ENCODE assay signal across 33 mouse cellular contexts in genomic region chr19:12485223-12485622, GRCm38 (mm10). TPM values are rescaled to one million over a fixed set of nuclear protein-coding genes. Genes with fewer than 3 reads are reported as not detected.
DNase-seq lines count a peak whose midpoint lies in the region; ATAC-seq and TF ChIP-seq lines count a peak whose summit lies in the region.
"Had no signal": no experiment of that assay in that cellular context is flagged by ENCODE, and none has a peak within 500 bp of the region (broad histone marks: within the 10 kb centered on the region; RNA-seq: fewer than 3 reads in every experiment).

No protein-coding gene starts in this region.

- intact Hi-C loops in left cerebral cortex, postnatal 10 days (cut with DNase I): no loop called here

- in situ Hi-C loops in ES-E14 (cut with MboI; ENCODE audit: low sequenced_read_pairs in 2 of 2, unreplicated experiment in 2 of 2): no loop called here

- no peak for ATAC-seq in hindbrain, embryonic 13.5 days (ENCODE audit: low FRiP score)
- ATAC-seq in hindbrain, embryonic 12.5 days (ENCODE audit: low FRiP score): no peak
- ATAC-seq in lung, embryonic 16.5 days (ENCODE audit: low read depth): no peak
- no peak for ATAC-seq in hindbrain, embryonic 16.5 days
- ATAC-seq: forebrain, embryonic 13.5 days; inflammation-experienced regulatory T-cells, adult 6 months; midbrain, embryonic 16.5 days had no signal

- H3K4me3 ChIP-seq in hindbrain, embryonic 13.5 days: no peak overlapping the region
- H3K4me3 ChIP-seq in hindbrain, embryonic 12.5 days: no peak overlapping the region
- no peak overlapping the region for H3K4me3 ChIP-seq in lung, embryonic 16.5 days (ENCODE audit: low read length)
- no peak overlapping the region for H3K4me3 ChIP-seq in ES-E14 (ENCODE audit: insufficient read depth in 1 of 2, low read depth in 1 of 2, low read length in 2 of 2, poor library complexity in 1 of 2, severe bottlenecking in 1 of 2)
- no peak overlapping the region for H3K4me3 ChIP-seq in hindbrain, embryonic 16.5 days (ENCODE audit: low read length)
- H3K4me3 ChIP-seq: embryonic facial prominence, embryonic 13.5 days; forebrain, embryonic 13.5 days; myocyte had no signal

- H3K27ac ChIP-seq in hindbrain, embryonic 13.5 days: peak overlapping the region; percentile 52
- H3K27ac ChIP-seq in hindbrain, embryonic 12.5 days: no peak overlapping the region
- peak overlapping the region; percentile 41; the same call in 1 of the 2 replicates for H3K27ac ChIP-seq in lung, embryonic 16.5 days (ENCODE audit: low read length)
- H3K27ac ChIP-seq in ES-E14 (ENCODE audit: insufficient read depth, low read depth, low read length, poor library complexity, severe bottlenecking): no peak overlapping the region
- peak overlapping the region; percentile 26; the same call in 1 of the 2 replicates for H3K27ac ChIP-seq in hindbrain, embryonic 16.5 days (ENCODE audit: low read depth, low read length)
- H3K27ac ChIP-seq: embryonic facial prominence, embryonic 13.5 days; forebrain, embryonic 13.5 days had no signal

- H3K9me3 ChIP-seq in hindbrain, embryonic 13.5 days: no peaks in the 10 kb centered on the region
- no peaks in the 10 kb centered on the region; the same call in 1 of the 2 replicates for H3K9me3 ChIP-seq in hindbrain, embryonic 12.5 days (replicated peaks)
- H3K9me3 ChIP-seq in lung, embryonic 16.5 days (ENCODE audit: control insufficient read depth, low read length): no peaks in the 10 kb centered on the region
- no peaks in the 10 kb centered on the region for H3K9me3 ChIP-seq in ES-E14 (ENCODE audit: control insufficient read depth, insufficient read depth, low read depth, low read length)
- no peaks in the 10 kb centered on the region for H3K9me3 ChIP-seq in hindbrain, embryonic 16.5 days (ENCODE audit: control insufficient read depth, low read length)
- H3K9me3 ChIP-seq: embryonic facial prominence, embryonic 13.5 days; forebrain, embryonic 13.5 days had no signal

- no peak overlapping the region for H3K4me2 ChIP-seq in hindbrain, embryonic 13.5 days
- no peak overlapping the region for H3K4me2 ChIP-seq in hindbrain, embryonic 12.5 days (replicated peaks)
- no peak overlapping the region for H3K4me2 ChIP-seq in lung, embryonic 16.5 days (ENCODE audit: low read depth, low read length)
- no peak overlapping the region for H3K4me2 ChIP-seq in hindbrain, embryonic 16.5 days (ENCODE audit: low read length)
- H3K4me2 ChIP-seq: embryonic facial prominence, embryonic 13.5 days; forebrain, embryonic 13.5 days; liver, embryonic 11.5 days; lung, embryonic 14.5 days had no signal

- H3K9ac ChIP-seq in hindbrain, embryonic 13.5 days: no peak overlapping the region
- H3K9ac ChIP-seq in hindbrain, embryonic 12.5 days: no peak overlapping the region
- no peak overlapping the region for H3K9ac ChIP-seq in lung, embryonic 16.5 days (ENCODE audit: low read length)
- no peak overlapping the region for H3K9ac ChIP-seq in ES-E14 (ENCODE audit: insufficient read depth, low read depth, low read length, poor library complexity, severe bottlenecking)
- no peak overlapping the region for H3K9ac ChIP-seq in hindbrain, embryonic 16.5 days (ENCODE audit: low read depth, low read length)
- H3K9ac ChIP-seq: embryonic facial prominence, embryonic 13.5 days; forebrain, embryonic 13.5 days; lung, embryonic 14.5 days had no signal

- H3K36me3 ChIP-seq in hindbrain, embryonic 13.5 days: peaks cover 62% of the 10 kb centered on the region
- H3K36me3 ChIP-seq in hindbrain, embryonic 12.5 days: peaks cover 58% of the 10 kb centered on the region
- H3K36me3 ChIP-seq in lung, embryonic 16.5 days (ENCODE audit: control insufficient read depth, insufficient read depth, low read length): peaks cover 25% of the 10 kb centered on the region
- H3K36me3 ChIP-seq in ES-E14 (ENCODE audit: control insufficient read depth, insufficient read depth, low read length, poor library complexity, severe bottlenecking): no peaks in the 10 kb centered on the region
- H3K36me3 ChIP-seq in hindbrain, embryonic 16.5 days (ENCODE audit: control insufficient read depth, insufficient read depth, low read length): peaks cover 27% of the 10 kb centered on the region

- WGBS in hindbrain, embryonic 13.5 days: 80% methylated on average over 13 of the region's 13 CpGs
- 74% methylated on average over 13 of the region's 13 CpGs for WGBS in hindbrain, embryonic 12.5 days
- 62% methylated on average over 13 of the region's 13 CpGs for WGBS in lung, embryonic 16.5 days
- WGBS in hindbrain, embryonic 16.5 days: 68% methylated on average over 13 of the region's 13 CpGs

- H3K4me1 ChIP-seq in hindbrain, embryonic 13.5 days (replicated peaks): peaks cover 47% of the 10 kb centered on the region
- peaks cover 34% of the 10 kb centered on the region for H3K4me1 ChIP-seq in hindbrain, embryonic 12.5 days
- peaks cover 52% of the 10 kb centered on the region for H3K4me1 ChIP-seq in lung, embryonic 16.5 days (replicated peaks; ENCODE audit: control insufficient read depth, insufficient read depth, low read length)
- peaks cover 0 to 23% of the 10 kb centered on the region in 2 experiments; a peak in 2 of 4 replicates for H3K4me1 ChIP-seq in ES-E14 (ENCODE audit: control insufficient read depth in 2 of 2, insufficient read depth in 2 of 2, low read length in 2 of 2, poor library complexity in 1 of 2)
- peaks cover 20% of the 10 kb centered on the region for H3K4me1 ChIP-seq in hindbrain, embryonic 16.5 days (ENCODE audit: control insufficient read depth, insufficient read depth, low read depth, low read length)

- H3K27me3 ChIP-seq in hindbrain, embryonic 13.5 days: no peaks in the 10 kb centered on the region
- no peaks in the 10 kb centered on the region for H3K27me3 ChIP-seq in hindbrain, embryonic 12.5 days
- H3K27me3 ChIP-seq in lung, embryonic 16.5 days (ENCODE audit: control insufficient read depth, insufficient read depth, low read depth, low read length): no peaks in the 10 kb centered on the region
- H3K27me3 ChIP-seq in hindbrain, embryonic 16.5 days (replicated peaks; ENCODE audit: control insufficient read depth, insufficient read depth, low read length): no peaks in the 10 kb centered on the region
- H3K27me3 ChIP-seq: embryonic facial prominence, embryonic 13.5 days; forebrain, embryonic 13.5 days had no signal

- no peak for DNase-seq in lung, adult 18-20 months
- no peak for DNase-seq in ES-E14 (ENCODE audit: low read depth, low spot score)
- DNase-seq in spleen, postnatal 10 days (ENCODE audit: low spot score in 2 of 2): no peak
- DNase-seq in left cerebral cortex, postnatal 10 days (ENCODE audit: extremely low spot score in 1 of 2, low spot score in 2 of 2): no peak
- DNase-seq: cerebellum, adult 8-10 months; cerebellum, postnatal 36 days; embryo, embryonic 11 days; kidney, adult 2 months; kidney, postnatal 10 days; right cerebral cortex, postnatal 25 days; spleen, adult 18-20 months; thymus, postnatal 36 days had no signal

TF ChIP-seq in ES-E14, 5 proteins besides CTCF, POLR2A, EP300 and RAD21:
- TF ChIP-seq CHD2 (IDR thresholded peaks at IDR 0.05; ENCODE audit: low read depth, low read length) (no peak), MAFK (IDR thresholded peaks at IDR 0.05; ENCODE audit: insufficient read depth, low read depth, low read length) (no peak), ZNF384 (IDR thresholded peaks at IDR 0.05; ENCODE audit: low read depth, low read length) (0 out of 2 replicates have a peak, but pooled peaks have one; percentile 8)

RNA-seq across cellular contexts. Expression of gene Dtx4, which starts 16.0 kb away (rescaled TPM):
- 34.8 and 36.8 TPM in 2 replicates for polyA plus RNA-seq in hindbrain, embryonic 13.5 days (2015; fragmentation: Nextera tagmentation; extraction: Ambion mirVana)
- 56.7 and 58.6 TPM in 2 replicates for polyA plus RNA-seq in hindbrain, embryonic 12.5 days (2016; fragmentation: Nextera tagmentation; extraction: Ambion mirVana)
- 16.0 and 16.5 TPM in 2 replicates for polyA plus RNA-seq in lung, embryonic 16.5 days (2015; fragmentation: Nextera tagmentation; extraction: Ambion mirVana)
- total RNA-seq in ES-E14 (2012; rRNA removed): 1.4 and 2.2 TPM in 2 replicates
- polyA plus RNA-seq in hindbrain, embryonic 16.5 days (2015; fragmentation: Nextera tagmentation; extraction: Ambion mirVana): 32.7 and 39.2 TPM in 2 replicates
- total RNA-seq in left cerebral cortex, postnatal 10 days (2021): 10 to 100 TPM; 60.3 to 75.4 TPM
- total RNA-seq: megakaryocyte-erythroid progenitor cell, adult 5-6 weeks had no signal

RNA-seq across cellular contexts. Expression of gene Mpeg1, which starts 24.6 kb away (rescaled TPM):
- polyA plus RNA-seq in hindbrain, embryonic 13.5 days (2015; fragmentation: Nextera tagmentation; extraction: Ambion mirVana): 0.47 and 0.78 TPM in 2 replicates
- polyA plus RNA-seq in hindbrain, embryonic 12.5 days (2016; fragmentation: Nextera tagmentation; extraction: Ambion mirVana): 0.70 and 0.75 TPM in 2 replicates
- 0.79 and 0.88 TPM in 2 replicates for polyA plus RNA-seq in lung, embryonic 16.5 days (2015; fragmentation: Nextera tagmentation; extraction: Ambion mirVana)
- total RNA-seq in ES-E14 (2012; rRNA removed): 0.05 and 0.18 TPM in 2 replicates
- 0.66 and 0.77 TPM in 2 replicates for polyA plus RNA-seq in hindbrain, embryonic 16.5 days (2015; fragmentation: Nextera tagmentation; extraction: Ambion mirVana)
- total RNA-seq in left cerebral cortex, postnatal 10 days (2021): 1 to 10 TPM; 4.8 to 5.1 TPM
- total RNA-seq: MEL had no signal

RNA-seq across cellular contexts. Expression of gene Pfpl, which starts 57.5 kb away (rescaled TPM):
- not detected in 2 replicates for polyA plus RNA-seq in hindbrain, embryonic 13.5 days (2015; fragmentation: Nextera tagmentation; extraction: Ambion mirVana)
- not detected in 2 replicates for polyA plus RNA-seq in hindbrain, embryonic 12.5 days (2016; fragmentation: Nextera tagmentation; extraction: Ambion mirVana)
- polyA plus RNA-seq in lung, embryonic 16.5 days (2015; fragmentation: Nextera tagmentation; extraction: Ambion mirVana): not detected in 2 replicates
- not detected in 2 replicates for total RNA-seq in ES-E14 (2012; rRNA removed)
- polyA plus RNA-seq in hindbrain, embryonic 16.5 days (2015; fragmentation: Nextera tagmentation; extraction: Ambion mirVana): not detected in 2 replicates
- under 1 TPM in 1 of 2 experiments, not detected in 1; 0.08 TPM for total RNA-seq in left cerebral cortex, postnatal 10 days (2021)
- total RNA-seq: adrenal gland, postnatal 14 days; gastrocnemius, adult 8-10 months; granulocyte monocyte progenitor cell, adult 5-6 weeks; heart, postnatal 25 days; layer of hippocampus, postnatal 25 days; megakaryocyte-erythroid progenitor cell, adult 5-6 weeks; MEL had no signal
- polyA plus RNA-seq: embryonic facial prominence, embryonic 13.5 days; forebrain, embryonic 13.5 days; frontal cortex, adult 2 months; heart, embryonic 14.5 days; inflammation-experienced regulatory T-cells, adult 6 months; kidney, adult 2 months; limb, embryonic 11.5 days; liver, embryonic 11.5 days; lung, embryonic 14.5 days; midbrain, embryonic 16.5 days had no signal

Comparison
In these comparisons a context has a peak if more than half of its experiments do, and no peak if none do; other contexts are left out.
1. H3K27ac ChIP-seq: peak in hindbrain, embryonic 13.5 days (single experiment), lung, embryonic 16.5 days (single experiment) and hindbrain, embryonic 16.5 days (single experiment); none in hindbrain, embryonic 12.5 days (single experiment) and ES-E14 (single experiment).